Mouse (Mus musculus): ENCODE data around the gene Trim71.

Trim71 gene

DNA sequence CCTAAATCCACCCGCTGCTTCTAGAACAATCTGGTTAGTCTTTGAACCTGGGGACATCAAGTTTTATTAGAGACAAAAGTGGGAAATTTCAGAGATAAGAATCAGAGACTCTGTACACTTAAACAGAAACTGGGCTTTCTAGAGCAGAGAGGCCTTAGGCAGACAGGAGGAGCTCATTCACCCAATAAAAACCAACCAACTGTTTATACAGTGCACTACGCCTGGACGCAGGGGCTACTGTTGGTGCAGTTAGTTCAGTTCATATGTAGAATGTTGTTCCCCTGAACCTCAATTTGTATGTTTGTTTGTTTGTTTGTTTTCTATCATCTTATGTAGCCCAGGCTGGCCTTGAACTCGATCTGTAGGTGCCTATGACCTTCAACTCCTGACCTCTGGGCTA lies 77.4 kb downstream of the Trim71 start:
- DNase-seq (ENCODE audit: low read depth, low spot score), result no peak

DNA sequence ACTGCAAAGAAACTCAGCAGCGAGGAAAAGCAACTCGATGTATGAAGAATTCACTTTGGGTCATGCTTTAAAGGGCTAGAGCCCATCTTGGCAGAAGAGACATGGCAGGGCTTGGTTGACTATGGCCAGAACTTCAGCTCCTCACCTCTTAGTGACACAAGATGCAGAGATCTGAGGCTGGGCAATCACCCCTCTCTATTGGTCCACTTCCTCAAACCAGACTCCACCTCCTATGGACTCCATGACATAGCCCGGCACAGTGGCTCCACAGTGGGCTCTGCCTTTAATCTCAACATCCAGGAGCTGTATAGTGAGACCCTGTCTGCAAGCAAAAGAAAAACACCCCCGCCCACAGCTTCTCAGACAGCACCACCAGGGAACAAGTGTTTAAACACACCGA lies 79.4 kb downstream of the Trim71 start:
- DNase-seq (ENCODE audit: low read depth, low spot score), result no peak

GRCm38 (mm10) chr9:114480940-114481339 lies 83.2 kb downstream of the Trim71 start:
- no peak for DNase-seq (ENCODE audit: low read depth, low spot score)

DNA sequence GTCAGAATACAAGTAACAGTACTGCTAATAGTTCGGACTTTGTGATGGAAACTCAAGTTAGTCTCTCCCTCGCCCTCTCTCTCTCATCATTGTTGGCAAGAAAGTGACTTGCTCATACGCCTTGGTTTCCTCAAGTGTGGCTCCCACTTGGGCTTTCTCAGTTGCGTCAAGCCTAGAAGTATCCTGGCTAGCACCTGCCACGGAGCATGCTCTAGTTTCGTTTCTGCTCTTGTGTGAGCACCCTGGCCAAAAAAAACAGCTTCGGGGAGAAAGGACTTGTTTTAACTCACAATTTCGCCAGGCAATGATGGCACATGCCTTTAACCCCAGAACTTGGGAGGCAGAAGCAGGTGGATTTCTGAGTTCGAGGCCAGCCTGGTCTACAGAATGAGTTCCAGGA lies 87.2 kb downstream of the Trim71 start:
- no peak for DNase-seq (ENCODE audit: low read depth, low spot score)

GRCm38 (mm10) chr9:114471892-114472291 lies 92.3 kb downstream of the Trim71 start:
- DNase-seq (ENCODE audit: low read depth, low spot score), result no peak

DNA sequence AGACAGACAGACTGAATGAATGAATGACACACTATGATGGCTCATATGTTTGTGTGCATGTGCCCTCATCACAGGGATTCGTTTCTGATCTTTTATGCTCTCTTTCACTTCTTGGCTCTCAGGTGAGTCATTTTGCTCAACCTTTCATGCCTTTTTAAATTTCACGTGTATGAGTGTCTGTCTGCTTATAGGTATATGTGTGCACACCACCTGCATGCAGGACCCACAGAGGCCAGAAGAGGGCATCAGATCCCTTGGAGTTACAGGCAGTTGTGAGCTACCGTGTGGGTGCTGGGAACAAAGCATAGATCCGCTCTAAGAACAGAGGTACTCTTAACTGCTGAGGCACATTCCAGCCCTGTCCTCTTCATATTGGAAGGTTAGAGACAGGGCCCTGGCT lies 95.5 kb downstream of the Trim71 start:
- DNase-seq (ENCODE audit: low read depth, low spot score), result no peak

DNA sequence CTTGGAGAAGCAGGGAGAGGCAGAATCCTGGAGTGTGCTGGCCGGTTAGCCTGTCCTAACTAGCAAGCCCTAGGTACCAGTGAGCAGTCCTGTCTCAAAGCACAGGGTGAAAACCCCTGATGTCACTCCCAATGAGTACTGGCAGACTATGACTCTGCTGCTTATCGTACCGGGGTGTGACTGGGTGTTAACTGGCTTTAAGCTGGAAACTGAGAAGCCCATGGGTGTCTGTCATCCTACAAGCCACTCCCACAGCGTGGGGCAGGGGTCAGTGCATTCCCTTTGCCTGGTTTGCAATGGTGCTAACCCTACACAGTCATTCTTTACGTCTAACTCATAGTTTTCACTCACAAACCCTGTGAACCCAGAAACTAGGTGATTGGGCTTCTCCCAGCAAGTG lies 96.0 kb downstream of the Trim71 start:
- no peak for DNase-seq (ENCODE audit: low read depth, low spot score)

- DNase-seq (ENCODE audit: low read depth, low spot score), result no peak
These were observed 97.3 kb downstream of the Trim71 start for GRCm38 (mm10) chr9:114466871-114467270.

DNA sequence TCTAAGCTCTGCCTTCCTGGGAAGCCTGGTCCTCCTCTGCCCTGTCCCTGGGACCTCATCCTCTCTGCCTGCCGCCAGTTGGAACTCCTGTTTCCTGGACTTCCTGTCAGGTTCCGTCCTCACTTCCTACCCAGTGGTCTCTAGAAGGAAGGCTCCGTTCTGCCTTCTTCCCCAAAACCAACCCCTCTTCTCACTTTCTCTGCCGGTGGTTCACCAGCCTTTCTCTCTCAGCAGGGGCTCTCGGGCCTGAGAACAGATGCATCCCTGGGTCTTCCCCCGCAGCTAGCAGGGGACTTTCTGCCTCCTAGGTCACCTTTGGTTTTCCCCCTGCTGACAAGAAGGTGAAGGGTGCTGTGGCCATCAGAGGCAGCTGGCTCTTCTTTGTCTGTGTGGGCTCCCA lies 98.7 kb downstream of the Trim71 start:
- DNase-seq (ENCODE audit: low read depth, low spot score), result no peak

- DNase-seq (ENCODE audit: low read depth, low spot score), result no peak
These were observed 101.6 kb downstream of the Trim71 start for GRCm38 (mm10) chr9:114462569-114462968.

- DNase-seq (ENCODE audit: low read depth, low spot score), result no peak
These were observed 105.7 kb downstream of the Trim71 start for GRCm38 (mm10) chr9:114458436-114458835.

Measured in 3T3-L1 (cell line).